Mouse (Mus musculus) embryo, embryonic 10 days (tissue): Measurements from ENCODE around the gene Ccser1.

Experiments
- DNase-seq: peaks from one replicate; pipeline ENCODE4 v3.0.0-alpha.2; 2015; ENCODE audit warnings: low spot score

Gene Ccser1

DNA sequence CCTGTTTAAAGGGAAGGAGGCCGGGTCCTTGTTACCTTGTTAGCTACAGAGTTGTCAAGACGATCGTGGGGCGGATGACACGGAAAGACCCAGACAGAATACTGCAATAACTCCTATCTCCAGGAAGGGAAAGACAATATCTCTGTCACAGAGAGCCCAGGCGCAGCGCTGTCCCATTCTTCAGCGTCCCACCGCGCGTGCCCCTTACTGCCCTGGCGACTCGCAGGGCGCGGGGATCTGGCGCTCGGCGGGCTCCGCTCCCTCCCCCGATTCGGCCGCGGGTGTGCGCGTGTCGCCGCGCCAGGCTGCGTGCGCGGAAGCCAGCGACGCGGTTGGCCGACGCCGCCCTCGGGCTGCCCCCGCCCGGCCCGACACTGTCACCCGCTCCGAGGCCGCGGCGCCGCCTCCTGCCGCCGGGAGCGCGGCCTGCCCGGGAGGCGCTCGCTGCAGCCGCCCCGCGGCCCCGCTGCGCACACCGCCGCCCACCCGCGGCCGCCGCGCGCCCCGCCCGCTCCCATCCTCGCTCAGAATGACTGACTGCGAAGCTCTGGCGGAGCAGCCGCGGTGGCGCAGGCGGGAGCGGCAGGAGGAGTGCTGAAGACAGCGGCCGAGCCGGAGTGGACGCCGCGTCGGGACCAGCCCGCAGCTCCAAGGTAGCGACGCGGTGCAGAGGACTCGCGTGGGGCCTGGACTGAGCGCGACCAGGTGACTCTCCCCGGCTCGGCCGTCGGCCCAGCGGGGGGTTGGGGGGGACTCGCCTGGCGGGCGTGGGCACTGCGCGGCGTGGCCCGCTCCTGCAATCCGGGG lies at the start of gene Ccser1:
Gene Ccser1 (plus strand): TSS at position 376 of the 807 bp plus-strand sequence.
- peak; percentile 76 for DNase-seq

DNA sequence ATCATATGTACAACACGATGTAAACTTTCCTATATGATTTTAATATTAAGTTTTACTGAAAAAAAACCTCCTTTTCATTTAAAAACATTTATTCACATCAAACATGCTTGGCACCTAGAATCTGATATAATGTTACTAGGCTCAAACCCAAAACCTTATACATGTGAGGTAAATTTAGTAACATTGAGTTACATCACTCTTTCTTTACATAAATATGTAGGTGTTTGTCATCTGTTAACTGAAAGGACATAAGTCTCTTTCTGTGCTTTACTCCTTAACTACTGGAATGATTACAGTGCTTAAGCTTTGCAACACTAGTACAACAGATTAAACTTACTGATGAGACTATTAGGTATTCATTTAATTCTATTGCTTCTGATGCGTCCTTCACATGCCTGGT lies 43.7 kb upstream of the Ccser1 start:
- DNase-seq, result no peak

DNA sequence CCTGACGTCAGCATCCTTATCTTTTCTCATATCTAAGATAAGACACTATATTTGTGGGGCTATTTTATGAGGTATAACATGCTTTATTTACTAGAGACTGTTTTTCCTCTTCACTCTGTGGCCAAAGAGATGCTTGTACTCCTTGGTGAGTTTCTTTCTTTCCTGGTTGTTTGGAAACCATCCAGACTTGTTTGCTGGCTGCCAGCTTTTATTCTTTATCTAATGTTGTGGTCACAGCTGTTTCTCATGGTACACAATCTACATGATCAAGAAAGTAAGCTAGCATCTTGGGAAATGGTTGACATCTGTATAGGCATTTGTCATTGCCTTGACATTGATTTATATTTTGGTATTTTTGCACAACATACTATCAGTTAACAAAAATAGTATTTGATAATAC lies 37.1 kb upstream of the Ccser1 start:
- no peak for DNase-seq

DNA sequence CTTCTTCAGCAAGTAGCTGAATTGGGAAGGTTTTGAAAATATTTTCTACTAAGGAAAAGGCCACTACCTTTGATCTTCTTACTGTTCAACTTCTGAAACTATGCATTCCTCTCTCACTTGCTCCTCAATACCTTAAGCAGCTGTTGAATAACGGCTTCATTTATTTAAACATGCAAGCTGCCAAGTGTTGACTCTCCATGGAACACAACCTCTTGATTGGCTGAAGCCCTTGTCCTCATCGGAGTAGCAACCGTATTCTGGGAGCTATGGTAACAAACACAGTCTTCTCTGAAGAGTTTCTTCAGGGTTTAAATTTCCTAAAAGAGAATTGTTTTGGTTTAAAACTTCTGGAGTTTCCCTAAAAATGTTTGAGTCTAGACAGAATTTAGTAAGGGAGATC lies 27.2 kb upstream of the Ccser1 start:
- DNase-seq, result no peak

DNA sequence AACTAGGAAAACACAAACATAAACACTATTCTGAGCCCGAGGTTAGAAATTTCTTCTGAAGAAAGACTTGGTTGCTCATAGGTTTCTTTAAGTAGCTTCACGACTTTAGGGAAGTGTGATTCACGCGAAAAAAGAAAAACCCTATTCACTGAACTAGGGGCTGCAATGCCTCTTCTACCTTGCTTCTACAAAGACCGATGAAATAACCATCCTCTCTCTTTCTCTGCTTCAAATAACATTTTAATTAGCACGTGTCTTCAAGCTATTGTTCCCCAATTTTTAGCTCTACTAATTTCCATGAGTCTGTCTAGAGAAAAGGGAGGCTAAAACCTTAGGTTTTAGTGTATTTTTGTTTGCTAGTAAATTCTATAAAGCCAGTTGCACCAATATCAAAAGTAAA lies 25.5 kb upstream of the Ccser1 start:
- no peak for DNase-seq

DNA sequence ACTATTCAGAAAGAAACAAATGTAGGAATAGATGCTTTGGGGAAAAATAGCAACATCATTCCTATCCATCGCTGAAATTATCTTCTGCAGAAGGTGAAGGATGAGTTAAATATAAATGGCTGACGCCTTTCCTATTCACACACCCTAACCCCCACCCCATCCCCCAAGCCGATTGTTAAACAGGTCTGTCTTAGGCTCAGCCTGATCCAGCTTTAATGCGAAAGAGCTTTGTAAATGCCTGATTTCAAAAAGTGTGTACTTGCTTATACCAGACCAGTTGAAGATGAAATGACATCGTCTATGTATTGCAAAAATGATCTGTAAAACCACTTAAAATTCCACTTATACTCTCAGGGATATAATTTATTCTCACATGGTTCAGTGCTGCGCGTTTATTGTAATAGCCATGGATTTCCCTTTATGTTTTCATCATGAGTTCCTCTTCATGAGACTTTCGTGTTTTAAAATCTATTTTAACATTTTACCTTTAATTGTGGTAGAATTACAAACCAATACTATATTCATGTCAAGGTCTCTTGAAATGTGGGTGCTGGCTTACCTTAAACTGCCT lies 25.0 kb upstream of the Ccser1 start:
- DNase-seq, result no peak

DNA sequence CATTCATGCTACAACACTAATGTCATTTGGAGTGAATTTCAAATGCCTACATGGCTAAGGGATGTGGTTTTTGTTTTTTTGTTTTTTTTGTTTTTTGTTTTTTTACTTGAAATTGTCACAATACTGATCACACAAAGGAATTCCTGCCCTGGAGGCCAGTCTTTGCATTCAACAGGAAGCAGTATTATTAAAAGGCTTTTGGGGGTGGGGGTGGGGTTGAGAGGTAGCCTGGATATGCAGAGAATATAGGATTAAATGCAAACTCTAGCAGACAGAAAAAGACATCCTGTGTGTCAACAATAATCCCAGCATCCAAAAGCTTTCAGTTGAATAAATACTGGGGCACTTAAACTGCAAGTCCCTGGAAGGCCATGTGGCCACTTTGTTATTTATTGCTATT lies 24.4 kb upstream of the Ccser1 start:
- DNase-seq, result no peak

DNA sequence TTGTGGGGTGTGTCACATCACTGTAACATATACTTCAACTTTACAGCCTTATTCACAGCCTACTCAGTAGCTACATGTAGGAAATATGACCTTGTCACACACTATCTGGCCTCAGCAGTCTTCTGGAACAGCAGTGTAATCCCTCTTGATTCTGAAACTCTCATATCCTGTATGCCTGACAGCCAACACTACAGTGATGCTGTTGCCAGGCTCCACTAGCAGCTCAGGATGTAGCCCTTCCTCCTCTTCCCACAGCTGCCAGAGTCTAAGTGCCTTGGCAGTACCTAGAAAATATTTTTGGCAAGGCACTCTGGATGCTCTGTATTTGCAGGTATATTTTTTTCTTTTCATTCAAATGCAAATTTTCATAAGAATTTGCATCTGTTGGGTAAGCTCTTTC lies 18.0 kb upstream of the Ccser1 start:
- no peak for DNase-seq

DNA sequence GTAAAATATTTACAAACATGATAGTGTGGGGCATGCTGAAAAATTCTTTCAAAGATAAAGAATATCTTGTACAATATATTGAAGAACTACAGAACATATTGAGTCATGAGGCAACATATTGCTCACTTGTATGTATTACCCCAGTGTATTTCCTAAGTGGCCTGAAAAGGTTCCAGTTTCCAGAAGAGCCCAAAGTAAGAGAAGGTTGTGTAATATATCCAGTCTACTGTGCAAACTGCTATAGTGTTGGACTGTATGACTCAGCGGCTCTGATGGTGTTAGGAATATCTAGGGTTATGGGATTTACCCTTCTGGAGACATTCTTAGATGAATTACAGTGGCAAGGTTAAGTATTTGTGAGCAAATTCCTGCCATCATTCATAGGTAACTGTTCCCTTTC lies 13.2 kb upstream of the Ccser1 start:
- no peak for DNase-seq

DNA sequence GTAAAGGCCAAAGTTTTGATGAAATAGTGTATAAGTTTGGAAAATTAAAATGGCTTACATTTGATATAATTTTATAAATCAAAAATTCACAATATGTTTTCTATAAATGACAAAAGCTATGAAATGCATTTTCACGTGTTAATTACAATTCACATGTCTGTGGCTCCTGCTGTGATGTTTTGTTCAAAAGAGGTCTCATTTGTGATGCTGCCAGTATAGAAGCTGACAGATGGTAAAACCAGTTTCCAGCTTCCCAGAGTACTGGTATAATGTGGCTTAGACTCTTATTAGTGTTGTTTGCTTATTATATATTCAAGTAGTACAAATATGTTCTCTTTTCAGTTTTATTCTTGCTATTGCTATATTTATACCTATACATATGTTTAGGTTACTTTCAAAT lies 4.0 kb upstream of the Ccser1 start:
- no peak for DNase-seq

DNA sequence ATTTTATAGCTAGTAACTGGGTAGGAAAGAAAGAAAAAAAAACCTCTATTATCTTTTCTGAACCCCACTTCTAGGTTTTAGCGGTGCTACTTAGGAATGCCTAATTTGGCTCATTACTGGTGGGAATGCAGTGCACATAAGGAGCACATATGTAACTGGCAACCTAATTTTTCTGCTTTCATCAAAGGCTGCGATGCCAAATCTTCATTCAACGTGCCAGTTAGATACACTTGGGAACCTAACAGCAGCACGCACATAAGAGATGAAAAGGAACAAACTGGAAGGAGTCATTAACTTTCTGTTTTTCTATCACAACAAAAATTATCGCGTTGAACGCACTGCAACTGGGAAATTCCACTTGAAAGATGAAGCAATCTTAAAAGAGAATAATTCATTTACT lies 2.6 kb upstream of the Ccser1 start:
- DNase-seq, result no peak

DNA sequence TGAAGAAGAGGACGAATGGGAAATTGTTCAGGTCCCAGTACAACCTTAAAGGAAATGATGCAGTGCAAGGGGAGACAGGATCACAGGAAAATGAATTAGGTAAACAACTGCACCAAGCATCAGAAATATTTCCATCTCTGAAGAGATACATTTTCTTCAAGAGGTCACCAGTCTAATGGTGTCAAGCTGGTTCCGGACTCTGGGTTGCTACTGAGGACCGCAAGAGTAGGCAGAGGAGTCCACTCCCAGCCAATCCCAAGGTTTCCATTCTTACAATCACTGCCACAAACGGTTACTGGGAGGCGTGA lies 529 bp upstream of the Ccser1 start:
- no peak for DNase-seq

DNA sequence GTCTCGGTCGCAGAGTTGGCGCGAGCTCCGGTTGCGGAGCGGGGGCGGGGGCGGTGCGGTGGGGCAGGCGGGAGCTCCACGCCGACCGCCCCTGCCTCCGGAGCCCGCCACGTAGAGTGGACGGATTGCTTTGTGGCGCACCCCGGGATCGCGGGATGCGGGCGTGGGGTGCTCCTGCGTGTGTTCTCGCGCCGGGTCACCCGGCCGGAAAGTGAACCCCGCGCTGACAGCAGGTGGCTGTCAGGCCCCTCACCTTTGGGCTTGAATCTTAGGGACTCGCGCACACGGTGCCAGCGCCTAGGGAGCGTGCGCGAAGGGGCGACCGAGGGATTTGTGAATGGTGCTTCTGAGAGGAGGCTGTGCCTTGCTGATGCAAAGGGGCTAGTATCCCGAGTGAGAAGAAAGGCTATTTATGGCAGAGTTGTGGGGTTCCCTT lies 650 bp downstream of the Ccser1 start:
- peak; percentile 38 for DNase-seq

DNA sequence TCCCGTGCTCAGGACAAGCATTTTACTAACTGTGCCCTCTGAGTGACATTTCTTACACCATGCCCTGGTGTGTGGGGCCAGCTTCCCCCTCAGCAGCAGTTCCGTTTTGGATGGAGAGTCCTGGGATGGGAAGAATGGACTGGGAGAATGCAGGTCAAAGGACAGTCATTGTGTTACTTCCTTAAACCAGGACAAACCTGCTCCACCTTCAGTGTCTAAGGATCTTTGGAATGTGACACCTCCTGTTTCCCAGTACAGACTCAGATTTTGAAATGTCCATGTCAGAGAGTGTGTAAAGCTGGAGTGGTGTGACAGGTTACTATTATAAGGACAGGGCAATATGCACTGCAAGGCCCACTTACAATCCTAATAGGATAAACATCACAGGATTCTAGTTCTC lies 8.9 kb downstream of the Ccser1 start:
- DNase-seq, result no peak

DNA sequence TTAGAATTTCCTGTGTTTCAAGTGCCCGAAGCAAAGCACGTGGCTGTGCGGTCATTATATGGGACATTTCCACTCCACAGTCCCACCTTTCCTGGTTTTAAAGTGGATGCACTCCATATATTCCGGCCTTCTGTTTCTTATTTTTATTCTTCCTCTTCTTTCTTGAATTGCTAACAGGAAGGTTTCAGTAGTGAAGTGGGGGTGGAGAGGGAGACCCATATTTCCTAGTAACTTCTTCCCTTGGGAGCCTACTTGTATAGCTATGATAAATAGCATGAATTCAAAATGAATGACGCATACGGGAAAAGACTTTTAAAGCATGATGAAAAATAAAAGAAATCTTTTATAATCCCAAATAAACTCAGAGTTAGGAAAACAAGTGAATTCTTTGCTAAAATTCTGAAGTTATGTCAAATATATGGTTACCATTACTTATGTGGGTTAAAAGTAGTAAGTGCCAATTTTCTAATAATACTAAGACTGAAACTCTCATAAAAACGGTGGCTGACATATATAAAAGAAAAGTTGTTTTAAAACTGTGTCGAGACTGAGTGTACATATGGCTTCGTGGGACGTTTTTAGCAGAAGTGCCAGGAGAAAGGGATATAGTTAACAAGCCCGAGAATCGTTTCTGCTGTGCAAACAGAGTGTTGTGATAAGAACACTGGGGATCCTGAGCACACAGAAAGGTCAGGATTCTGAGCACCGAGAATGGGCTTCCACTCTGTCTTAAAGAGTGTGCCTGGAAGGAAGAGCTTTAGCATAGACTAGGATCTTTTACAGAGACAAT lies 11.7 kb downstream of the Ccser1 start:
- no peak for DNase-seq

DNA sequence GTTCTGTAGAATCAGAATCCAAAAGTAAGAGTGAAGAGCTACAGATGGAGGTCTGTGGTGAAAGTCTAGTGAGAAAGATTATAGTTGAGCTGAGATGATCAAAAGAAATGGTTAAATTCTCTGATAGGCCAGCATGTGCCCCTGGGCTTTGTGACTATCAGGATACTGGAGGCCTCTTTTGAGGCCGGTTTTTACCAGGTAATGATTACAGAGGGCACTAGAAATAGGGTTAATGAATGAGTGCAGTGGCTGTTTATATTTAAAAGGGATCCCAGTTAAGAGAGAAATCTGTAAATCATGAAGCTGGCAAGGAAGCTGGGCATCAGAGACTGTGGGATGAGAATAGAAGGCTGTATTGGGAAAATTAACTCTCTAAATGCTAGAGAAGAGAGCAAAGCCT lies 23.2 kb downstream of the Ccser1 start:
- no peak for DNase-seq

DNA sequence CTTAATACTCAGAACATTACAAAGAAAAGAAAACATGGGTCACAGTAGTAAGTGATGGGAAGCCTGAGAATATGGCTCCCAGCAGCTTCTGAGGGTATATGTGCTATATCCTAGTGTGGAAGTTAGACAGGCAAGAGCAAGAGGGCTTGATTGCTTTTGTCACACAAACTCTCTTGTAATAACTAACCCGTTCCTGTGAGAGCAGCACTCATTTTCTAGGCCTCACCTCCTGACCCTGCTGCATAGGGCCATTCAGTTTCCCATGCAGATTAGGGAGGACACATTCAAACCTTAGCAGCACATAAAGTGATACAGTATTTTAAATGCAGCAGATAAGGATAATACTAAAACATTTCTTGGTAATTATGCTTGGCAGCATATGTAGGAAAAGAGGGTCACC lies 25.9 kb downstream of the Ccser1 start:
- DNase-seq, result no peak

DNA sequence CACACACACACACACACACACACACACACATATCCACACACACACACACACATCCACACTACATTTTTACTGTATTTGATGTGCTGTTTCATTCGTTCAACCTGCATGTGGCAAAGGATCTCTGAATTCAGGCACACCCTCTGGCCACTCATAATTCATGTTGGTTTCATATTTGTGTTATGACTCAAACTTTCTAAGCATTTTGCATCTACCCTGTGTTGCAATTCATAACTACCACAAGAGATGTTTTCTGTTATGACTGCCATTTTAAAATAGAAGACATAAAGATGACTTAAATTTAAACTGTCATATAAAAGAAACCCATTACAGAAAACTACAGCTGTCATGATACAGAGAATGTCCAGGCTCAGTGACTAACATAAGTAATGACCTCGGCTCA lies 26.5 kb downstream of the Ccser1 start:
- DNase-seq, result no peak

DNA sequence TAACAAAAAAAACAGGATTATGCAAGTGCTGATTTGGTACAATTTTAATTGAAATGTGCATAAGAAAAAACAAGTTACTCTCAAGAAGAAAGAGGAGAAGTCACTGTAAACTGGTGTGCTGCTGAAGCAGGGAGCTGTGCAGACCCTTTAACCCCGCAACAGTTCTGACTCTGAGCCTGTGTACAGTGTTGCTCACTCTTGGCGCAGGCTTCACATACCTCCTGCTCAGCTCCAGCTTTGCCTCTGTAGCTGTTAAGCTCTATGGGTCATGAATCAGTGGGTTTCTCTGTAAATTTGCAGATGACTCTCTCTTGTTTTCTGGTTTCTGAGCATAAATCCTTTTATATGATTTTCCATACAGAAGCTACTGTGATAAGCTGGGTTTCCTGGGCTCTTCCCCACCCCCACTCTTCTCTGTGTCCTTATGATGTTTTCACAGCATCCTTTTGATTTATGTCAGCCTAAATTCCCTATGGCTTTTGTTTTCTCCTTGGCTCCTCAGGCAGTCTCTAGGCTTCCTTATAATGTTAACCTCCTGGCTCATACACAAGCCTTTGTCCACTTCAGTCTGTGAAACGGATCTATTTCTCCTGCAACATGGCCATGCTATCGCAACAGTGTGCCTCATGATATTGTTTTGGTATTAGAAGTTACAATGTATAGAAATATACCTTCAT lies 30.1 kb downstream of the Ccser1 start:
- DNase-seq, result no peak

DNA sequence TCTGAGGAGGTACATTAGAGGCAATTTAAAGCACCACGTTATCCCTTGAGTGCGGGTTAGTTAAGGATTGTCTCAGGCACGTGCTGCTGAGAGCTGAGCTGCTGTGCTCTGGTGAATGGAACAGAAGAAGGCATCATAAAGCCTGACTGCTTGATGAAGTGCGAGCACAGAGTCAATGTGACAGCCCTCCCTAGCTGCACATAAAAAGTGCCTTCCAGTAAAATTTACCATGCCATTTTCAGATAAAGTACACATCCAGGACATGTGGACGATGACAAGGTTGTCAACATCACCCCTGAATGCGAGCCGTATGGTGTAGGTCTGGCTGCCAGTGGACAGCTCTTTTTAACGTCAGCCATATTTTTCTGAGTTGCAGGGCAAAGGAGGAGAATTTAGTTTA lies 35.6 kb downstream of the Ccser1 start:
- peak; percentile 18 for DNase-seq

DNA sequence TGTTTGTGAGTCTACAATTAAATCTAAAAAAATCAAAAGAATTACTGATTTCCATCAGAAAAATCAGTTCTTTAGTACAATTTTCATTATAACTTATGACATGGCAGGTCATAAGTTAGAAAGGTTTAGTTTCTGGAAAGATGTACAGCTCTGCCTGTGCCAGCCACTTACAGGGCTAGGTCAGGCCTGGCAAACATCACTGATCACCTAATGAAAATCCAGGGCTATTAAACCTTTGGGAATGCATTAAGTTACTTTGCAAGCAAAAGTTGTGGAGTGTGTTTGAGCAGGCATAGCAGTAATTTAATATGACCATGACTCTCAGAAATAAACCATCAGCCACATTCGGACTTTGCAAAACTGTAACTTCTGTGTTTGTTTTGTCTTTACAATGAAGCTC lies 36.4 kb downstream of the Ccser1 start:
- DNase-seq, result peak; percentile 47

DNA sequence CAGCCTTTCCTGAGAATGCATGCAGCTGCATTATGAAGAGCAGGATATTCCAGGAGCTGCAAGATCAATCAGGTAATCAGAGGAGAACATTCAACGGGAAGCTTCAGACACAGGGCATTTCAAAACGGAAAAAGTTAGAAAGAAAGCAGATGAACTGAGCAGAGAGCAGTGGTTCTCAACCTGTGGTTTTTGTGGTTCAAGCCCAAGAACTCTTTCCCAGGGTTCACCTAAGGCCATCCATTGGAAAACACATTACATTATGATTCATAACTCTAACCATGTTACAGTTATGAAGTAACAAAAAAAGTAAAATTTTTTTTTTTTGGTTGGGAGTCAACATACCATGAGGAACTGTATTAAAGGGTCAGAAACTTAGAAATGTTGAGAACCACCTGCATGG lies 37.6 kb downstream of the Ccser1 start:
- no peak for DNase-seq

DNA sequence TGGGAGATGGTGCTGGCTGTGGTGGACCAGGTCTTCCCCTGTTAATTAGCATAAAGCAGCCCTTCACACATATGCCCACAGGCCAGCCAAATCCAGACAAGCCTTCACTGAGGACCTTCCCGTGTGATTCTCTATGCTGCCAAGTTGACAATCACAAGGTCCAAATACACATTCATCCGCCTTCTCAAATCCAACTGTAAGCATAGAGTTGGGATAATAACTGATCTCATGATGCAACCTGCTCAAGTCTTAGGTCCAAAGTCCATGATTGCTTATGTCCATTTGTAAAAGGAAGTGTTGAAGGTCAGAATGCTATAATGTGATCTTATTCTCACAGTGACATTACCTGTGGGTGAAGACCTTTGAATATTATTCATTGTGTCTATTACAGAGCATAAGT lies 43.4 kb downstream of the Ccser1 start:
- no peak for DNase-seq
